Mouse (Mus musculus) heart, postnatal 0 days (tissue): ENCODE data around the gene Gm21693.
"Not testable (repeated sequence)": the region's sequence is repeated elsewhere in the genome, so short reads cannot be mapped to it uniquely, and the experiment has no call there.

ENCODE experiments used
- CTCF ChIP-seq: IDR thresholded peaks from 2 replicates; pipeline ENCODE4 v1.5.1; 2016; ENCODE audit warnings: antibody characterized with exemption, control low read depth, low read depth
- EP300 ChIP-seq: IDR thresholded peaks from 2 replicates; pipeline ENCODE4 v1.6.1; 2016; ENCODE audit warnings: antibody characterized with exemption, low read depth

DNA sequence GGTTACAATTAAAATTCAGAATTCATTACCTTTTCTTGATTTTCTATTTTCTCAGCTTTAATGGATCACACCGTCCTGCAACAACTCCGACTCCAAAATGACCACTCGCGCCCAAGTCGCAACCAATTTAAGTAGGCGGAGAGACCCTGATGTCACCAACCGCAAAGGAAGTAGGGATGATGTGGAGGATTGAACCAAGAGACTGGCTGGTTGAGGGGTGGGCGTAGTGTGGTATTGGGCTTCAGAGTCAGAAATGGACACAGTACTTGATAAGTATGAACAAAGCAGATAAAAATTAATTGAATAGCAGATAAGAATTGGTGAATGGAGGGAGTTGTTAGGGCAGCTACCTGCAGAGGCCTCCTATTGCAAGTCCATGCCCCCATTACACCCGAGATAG lies 38.8 kb downstream of the Gm21693 start, which contains the start of gene Gm21677:
- TF ChIP-seq CTCF, EP300: not testable (repeated sequence)
